Mouse (Mus musculus) layer of hippocampus, adult 11-12 months (tissue): Measurements from ENCODE around the gene Klk4.
A peak's percentile ranks its signal among the peaks of the same experiment; 100 is the strongest.

Experiments
- DNase-seq: peaks from one replicate; pipeline ENCODE4 v3.0.0; 2022; ENCODE audit warnings: low spot score

Gene Klk4

DNA sequence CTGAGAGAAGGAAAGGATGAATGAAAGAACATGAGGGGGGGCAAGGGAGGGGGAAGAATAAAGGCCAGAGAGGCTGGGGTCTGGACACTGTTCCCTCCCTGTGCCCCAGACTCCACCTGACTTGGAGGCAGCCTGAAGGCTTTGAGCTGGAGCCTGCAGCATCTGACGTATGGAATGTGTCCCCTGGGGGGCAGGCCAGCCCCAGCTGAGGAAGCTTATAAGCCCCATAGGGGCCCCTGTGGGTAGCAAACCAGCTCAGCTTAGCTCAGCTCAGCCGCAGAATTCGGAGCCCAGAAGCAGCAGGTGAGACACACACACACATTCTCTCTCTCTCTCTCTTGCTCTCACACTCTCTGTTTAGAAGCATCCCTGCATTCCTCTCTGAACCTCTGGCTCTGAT is at the start of gene Klk4:
Gene Klk4, plus strand, starts transcription at position 249 of the 400 bp plus-strand sequence.
- DNase-seq = no peak

DNA sequence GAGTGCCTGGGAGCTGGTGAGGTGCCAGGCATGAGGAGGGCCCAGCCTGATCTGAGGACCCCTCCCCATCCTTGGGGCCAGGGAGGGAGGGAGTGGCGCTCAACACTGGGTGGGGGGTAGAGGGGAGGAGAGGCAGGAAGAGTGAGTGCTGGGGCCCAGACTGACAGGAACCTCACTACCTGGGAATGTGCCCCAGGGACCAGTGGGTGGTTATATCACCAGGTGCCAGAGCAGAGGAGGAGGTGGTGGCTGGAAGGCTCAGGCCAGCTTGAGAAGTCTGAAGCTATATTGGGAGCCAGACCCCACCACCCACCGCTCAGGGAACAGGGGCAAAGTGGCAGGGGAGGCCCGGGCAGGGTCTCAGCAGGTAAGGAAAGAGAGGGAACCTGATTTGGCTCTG is 39.3 kb upstream of the Klk4 start, which contains the start of gene Klk5:
Gene Klk5, plus strand, starts transcription at position 271 of the 400 bp plus-strand sequence.
- no peak for DNase-seq

DNA sequence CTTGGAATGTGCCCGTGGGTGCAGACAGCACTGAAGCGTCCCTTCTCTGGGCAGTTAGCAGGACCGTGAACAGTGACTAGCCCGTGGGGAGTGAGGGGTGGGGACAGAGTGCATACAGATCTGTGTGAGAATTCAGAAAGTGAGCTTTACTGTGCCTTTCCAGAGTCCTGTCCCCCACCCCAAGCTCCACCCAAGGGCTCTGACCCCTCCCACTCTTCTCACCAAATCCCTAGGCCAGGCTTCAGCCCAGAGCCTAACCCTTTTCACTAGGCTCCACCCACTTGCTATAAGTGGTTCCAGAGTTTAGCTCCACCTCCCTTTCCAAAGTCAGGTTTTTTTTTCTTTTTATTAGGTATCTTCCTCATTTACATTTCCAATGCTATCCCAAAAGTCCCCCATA is 37.2 kb upstream of the Klk4 start:
- no peak for DNase-seq

DNA sequence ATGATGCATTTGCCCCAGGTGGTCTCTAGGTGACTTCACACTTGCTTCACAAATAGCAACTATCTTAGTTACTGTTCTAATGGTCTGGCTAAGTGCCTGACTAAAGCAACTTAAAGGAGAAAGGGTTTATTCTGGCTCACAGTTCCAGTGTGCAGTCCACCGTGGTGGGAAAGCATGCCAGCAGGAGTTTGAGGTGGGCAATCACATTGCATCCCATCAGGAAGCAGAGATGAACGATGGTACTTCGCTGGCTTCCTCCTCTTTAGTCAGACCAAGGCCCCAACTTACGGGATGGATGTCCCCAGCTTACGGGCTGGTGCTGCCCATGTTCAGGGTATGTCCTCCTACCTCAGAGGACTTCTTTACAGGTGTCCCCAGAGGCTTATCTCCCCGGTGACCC is 29.3 kb upstream of the Klk4 start:
- no peak for DNase-seq

DNA sequence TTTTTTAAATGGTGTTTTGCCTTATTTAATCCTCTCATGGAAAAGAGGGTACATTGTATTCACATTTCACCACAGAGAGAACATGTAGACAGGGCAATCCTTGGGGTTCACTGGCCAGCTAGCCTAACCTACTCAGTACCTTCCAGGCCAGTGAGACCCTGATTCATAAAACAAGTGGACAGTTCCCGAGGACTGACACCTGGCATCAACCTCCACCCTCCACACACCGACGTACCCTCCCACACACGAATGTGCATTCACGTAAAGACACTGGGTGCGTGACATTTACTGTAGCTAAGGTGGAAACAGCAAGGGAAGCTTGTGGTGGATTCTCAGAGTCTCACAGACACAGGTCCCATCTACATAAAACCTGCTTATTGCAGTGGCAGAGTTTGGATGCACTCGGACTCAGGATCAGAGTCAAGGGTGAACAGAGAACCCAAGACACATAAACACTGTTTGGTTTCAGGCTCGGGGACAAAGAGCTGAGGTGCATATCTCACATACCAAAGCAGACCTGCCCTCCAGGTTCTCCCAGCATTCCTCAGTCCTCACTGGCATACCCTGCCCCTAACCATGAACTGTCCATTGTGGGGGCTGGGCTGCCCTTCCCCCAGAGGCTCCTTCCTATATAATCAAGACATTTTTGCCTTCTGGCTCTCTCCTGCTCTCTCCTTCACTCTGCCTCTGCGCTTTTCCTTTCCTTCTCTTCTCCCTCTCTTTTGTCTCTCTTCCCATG is 26.1 kb upstream of the Klk4 start:
- DNase-seq = no peak

DNA sequence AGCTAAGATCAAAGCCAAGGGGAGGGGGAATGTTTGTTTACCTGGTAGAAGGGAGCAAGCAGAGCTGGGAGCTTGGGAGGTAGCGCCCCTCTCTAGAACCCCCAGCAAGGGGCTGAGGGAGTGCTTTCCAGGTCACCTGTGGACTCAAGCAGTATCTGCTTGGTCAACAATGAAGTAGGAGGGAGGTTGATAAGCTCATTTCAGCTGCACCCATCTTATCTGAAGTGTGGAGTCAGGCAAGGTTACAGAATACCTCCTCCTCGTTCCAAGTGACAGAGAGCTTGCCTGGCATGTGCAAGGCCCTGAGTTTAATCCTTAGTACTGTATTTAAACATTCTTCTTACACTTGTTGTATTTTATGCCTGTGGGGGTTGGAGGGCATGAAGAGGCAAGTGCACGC is 25.3 kb upstream of the Klk4 start:
- no peak for DNase-seq

DNA sequence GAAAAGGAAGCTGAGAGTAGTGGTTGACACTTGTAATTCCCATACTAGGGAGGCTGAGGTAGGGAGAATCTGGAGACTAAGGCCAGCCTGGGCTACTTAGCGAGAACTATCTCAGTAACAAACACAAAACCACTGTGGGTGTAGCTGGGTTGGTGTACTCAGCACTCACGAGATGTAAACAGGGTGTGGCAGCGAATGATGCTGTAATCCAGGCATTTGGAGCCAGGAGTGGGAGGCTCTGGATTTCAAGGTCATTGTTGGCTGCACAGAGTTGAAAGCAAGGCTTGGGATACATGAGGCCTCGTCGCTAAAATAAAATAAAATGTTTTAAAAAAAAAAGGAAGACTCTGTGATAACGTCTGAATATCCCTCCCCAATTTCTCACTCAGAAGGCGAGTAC is 24.7 kb upstream of the Klk4 start:
- no peak for DNase-seq

DNA sequence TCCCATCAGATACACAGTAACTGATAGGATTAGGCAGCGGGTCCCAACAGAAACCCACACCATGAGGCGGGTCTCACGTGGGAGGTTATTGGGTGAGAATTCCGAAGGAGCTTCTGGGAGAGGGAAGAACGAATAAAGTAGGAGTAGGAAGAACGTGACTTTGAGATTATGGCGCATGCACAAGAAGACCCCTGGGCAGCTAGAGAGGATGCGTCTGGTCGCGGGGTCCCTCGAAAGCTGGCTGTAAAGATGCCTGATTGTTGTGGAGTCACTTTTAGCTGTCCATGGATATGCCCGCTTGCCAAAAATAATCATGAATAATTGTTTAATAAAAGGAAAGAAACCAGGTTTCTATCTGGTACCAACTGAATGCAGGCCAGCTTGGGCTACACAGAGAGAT is 23.5 kb upstream of the Klk4 start:
- DNase-seq = no peak

DNA sequence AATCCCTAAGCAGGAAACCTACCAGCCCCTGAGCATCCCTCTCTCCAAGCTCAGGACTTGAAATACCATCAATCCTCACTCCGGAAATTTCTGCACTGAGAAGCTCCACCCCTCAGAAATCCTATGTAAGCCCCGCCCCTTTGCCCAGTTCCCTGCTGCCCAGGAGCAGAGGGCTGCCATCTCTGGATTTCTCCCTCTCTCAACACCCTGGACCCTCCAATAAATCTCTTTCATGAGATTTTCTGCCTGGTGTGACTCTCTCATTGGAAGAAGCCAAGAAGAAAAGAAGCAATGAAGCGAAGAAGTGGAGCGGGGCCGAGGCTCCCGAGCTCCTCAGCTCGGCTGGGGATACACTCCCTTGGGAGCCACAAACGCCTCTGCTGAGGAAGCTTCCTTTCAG is 20.5 kb upstream of the Klk4 start:
- DNase-seq = no peak

DNA sequence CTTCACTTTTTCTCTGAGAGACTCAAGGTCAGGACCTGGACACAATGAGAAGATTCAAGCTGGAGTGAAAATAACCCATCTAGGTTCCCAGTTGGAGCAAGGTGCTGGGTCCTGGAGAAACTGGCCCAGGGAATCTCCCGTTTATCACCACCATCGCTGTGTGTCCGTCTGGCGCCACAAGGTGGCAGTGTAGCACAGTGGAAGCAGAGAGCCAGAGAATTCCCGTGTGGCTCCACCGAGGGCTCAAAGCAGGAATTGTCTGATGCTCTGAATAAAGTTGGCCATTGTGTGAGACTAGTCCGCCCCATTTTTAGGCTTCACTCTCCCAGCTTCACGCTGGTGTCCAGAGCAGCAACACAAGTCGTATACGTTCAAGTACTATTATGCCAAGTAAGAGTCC is 7.7 kb upstream of the Klk4 start:
- peak; percentile 72 for DNase-seq

DNA sequence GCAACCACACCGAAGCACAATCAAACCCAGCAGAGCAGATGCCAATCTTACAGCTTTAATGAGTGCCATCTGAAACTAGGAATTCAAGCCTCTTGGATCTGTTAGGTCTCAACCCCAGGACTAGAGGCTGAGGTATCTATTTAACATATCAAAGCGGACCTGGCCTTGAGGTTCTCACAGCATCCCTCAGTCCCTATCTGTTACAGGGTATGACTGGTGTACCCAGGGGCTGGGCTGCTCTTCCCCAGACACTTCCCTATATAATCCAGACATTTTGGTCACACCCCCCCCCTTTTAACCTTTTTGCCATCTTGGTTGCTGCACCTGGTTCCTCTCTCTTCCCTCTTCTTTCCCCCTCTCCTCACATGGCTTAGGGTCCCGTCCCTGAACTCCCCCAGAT is 7.3 kb upstream of the Klk4 start:
- no peak for DNase-seq

DNA sequence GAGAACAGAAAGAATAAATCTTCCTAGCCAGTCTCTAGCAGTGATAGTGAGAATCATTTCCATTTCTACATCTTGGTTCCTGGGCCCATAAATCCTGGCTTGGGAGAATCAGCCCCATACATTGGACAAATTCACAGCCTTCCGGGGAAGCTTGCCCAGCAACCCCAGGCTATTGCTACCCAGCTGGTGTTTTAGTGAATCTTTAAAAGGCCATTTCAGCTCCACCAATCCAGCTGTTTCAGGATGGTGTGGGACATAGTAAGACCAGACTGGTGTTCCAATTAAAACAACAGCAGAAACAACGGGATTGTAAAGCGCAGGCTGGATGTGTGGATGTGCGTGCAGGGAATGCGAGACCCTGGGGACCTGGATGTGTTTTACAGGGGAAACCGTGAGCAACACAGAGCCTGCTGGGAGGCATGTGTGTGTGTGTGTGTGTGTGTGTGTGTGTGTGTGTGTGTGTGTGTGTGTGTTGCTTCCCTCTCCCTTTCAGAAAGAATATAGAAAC is 6.0 kb upstream of the Klk4 start:
- no peak for DNase-seq

DNA sequence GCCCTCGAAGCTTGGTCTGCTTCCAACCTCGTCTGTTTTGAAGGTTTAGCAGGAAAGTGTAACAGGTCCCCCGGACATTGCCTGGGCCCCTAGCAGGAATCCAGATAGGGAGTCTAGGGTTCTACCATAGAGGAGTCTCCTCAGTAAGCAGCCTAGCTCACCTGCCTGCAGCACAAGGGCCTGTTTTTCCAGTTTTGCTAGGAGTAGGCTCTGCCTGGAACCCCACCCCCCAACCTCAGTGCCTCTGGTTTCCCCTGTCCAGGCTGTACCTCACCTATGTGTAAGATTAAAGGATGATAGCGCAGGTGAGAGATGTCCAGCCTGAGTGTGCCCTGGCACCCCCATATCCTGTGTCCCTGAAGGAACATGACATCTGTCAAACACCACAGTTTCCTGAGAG is 4.5 kb upstream of the Klk4 start:
- no peak for DNase-seq

DNA sequence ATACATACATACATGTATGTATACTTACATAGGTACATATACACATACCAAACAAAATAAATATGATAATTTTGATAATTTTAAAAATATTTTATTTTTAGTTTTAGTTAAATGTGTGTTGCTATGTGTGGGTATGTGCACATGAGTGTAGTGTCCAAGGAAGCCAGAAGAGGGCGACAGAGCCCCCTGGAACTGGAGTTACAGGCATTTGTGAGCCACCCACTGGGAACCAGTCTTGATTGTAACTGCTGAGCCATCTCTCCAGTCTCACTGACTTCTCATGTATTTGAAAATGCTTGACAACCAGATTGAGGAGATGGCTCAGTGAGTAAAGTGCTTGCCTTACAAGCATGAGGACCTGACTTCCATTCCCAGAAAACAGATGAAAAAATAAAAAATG is 2.7 kb upstream of the Klk4 start:
- no peak for DNase-seq

DNA sequence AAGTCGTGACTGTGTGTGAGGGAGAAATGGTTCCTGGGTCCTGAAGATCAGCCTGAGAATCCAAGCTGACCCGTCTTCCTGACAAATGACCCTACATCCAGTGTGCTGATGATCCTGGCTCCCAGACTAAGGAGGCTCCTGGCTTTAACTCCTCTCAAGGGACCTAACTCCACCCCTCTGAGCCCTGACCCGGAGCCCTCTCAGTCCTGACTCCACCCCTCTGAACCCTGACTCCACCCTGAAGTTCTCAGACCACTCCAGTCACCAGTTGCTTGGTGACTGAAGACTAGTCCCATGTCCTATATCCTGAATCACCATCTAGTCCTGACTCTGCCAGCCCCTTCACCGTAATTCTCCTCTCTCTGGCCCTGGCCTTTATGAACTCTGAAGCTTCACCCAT is 1.4 kb downstream of the Klk4 start:
- no peak for DNase-seq

DNA sequence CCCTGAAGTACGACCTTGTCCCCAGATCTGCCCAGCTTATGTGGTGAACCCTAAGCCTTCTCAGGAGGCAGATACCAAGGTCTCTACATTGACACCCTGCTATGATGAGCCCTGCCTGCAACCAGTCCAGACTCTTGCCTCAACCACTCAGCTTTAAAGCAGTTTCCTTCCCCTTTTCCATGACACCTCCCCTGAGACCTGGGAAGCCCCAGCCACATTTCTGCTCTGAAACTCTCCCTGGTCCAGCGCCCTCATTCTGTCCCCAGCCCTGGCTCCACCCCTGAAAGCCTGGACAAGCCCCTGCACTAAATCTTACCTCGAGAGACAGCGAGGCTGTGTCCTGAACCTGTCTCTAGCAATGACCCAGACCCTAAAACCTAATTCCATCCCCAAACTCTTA is 1.9 kb downstream of the Klk4 start:
- no peak for DNase-seq

DNA sequence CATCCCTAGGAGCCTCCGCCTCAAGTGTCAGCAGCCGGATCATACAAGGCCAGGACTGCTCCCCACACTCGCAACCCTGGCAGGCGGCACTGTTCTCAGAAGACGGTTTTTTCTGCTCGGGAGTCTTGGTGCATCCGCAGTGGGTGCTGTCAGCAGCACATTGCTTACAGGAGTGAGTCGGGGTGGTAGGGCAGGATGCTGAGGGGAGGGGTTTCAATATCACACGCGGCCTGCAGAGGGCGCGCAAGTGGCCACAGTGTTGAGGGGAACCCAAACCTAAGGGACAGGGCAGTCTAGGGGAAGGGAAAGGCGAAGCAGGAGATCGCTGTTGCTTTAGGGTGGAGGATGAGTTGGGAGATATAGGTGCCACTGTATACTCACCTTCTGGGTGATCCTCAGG is 2.6 kb downstream of the Klk4 start:
- peak; percentile 39 for DNase-seq

DNA sequence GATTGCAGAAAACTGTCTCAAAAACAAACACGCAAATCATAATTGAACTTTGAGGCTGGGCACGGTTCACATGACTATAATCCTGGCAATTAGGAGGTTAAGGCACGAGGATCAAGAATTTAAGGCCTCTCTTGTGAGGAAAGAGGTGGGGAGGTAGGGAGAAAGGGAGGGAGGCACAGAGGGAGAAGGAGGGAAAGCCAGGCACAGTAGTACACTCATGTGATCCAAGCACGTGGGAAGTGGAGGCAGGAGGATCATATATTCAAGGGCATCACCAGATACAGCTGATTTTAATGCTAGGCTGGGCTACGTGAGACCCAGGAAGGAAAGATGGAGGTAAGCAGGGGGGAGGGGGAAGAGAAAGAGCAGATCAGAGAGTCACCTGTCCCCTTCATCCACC is 10.4 kb downstream of the Klk4 start:
- no peak for DNase-seq

DNA sequence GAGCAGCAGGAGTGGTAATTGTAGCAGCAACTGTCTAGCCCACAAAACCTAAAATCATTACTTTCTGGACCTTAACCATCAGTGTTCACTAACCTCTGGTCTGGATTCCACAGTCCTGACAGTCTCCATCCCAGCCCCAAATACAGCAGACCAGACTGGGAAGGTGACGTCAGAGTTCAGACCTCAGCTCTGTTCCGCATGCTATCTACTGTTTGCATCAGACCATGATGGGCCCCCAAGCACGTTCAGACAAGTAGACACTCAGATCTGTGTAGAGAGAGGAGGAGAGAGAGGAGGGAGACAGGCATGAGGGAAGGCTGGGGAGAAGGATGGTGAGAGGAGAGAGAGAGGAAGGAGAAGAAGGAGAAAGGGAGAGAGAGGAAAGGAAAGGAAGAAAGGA is 10.8 kb downstream of the Klk4 start:
- DNase-seq = no peak

DNA sequence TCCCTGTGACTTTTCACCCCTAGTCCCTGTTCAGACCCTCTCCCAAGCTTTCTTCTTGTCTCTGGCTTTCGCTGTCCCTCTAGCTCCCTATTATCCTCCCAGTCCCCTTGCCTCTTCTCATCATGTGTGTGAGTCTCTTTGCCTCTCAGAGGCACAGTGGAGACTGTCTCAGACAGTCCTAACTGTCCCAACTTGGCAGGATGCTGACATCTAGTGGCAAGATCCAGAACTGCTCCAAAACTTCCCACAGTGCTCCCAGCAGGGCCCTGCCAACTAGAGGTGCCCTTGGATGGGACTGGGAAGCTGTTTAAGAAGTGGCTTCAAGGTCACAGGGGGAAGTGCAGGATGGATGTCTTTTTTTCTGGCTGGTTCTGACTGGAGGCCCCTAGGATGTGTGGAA is 13.9 kb downstream of the Klk4 start:
- DNase-seq = peak; percentile 93

DNA sequence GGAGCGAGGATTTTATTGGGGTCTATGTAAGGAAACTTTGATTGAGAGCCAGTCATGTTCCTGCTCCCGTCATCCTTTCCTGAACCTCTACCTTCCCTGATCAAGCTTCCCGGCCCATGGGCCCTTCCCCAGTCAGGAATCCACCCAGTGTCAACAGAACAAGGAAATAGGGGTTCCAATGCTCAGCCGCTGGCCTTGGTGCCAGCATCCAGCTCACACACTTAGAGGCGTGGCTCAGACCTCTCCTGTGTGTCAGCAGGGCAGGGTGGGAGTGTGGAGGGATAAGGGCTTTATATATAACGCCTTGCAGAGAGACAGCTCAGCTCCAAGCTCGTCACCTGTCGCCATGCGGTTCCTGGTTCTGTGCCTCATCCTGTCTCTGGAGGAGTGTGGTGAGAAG is 33.9 kb downstream of the Klk4 start:
- no peak for DNase-seq

DNA sequence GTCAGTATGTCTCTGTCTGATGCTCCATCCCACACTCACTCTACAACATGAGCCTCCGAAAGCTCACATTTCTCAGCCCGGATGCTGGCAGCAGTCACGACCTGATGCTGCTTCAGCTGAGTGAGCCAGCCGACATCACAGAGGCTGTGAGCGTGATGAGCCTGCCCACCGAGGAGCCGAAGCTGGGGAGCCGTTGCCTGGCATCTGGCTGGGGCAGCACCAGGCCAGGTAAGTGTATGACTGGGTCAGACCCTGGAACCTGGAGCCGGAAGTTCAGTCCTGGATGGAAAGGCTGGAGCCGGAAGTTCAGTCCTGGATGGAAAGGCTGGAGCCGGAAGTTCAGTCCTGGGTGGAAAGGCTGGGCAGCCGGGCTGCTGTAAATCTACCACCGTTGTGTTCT is 37.5 kb downstream of the Klk4 start:
- DNase-seq = no peak

DNA sequence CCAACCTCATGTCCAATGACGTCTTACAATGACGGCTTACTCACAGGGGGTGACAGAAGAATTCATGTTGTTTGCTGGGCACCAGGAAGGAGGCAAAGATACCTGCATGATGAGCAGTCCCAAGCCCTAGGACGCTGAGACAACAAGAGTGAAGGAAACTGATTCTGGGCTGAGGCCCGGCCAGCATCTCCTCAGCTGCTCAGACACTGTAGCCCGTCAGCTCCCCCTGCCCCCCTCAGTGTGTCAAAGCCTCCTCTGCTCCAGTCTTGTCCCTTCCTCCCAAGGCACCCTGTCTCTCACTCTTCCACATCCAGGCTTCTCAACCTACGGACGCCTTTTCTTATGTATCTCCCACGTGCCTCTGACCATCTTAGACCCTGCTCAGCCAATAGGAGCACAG is 37.9 kb downstream of the Klk4 start:
- no peak for DNase-seq
